Mouse (Mus musculus) ZHBTc4 (cell line): ENCODE data around the gene Fthl17d.
A peak's percentile ranks its signal among the peaks of the same experiment; 100 is the strongest.
"Not testable (repeated sequence)": the region's sequence is repeated elsewhere in the genome, so short reads cannot be mapped to it uniquely, and the experiment has no call there.

Experiments used
- DNase-seq: peaks from one replicate; pipeline ENCODE4 v3.0.0-alpha.2; 2011; ENCODE audit warnings: low read depth, low spot score

Gene Fthl17d

GRCm38 (mm10) chrX:8986655-8987054 lies at the start of gene Fthl17d:
Gene Fthl17d, minus strand, starts transcription at chrX:8986755.
- not testable (repeated sequence) for DNase-seq

DNA sequence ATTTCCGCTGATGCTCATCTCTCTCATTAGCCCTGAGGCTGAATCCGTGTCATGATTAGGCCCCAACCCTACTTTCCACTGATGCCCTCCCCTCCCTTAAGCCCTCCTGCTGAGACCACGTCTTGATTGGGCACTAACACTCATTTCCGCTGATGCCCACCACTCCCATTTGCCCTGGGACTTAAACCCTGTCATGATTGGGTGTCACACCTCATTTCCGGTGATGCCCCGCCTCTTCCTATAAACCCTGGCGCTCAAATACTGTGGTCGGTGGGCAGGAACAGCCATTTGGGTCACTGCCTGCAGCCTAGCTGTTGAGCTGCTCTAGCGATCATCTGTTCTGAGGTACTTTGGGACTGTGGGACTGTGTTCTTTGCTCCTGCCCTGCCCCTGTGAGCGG lies 46.6 kb upstream of the Fthl17d start, which contains the start of gene Fthl17e:
Gene Fthl17e (plus strand): TSS at position 301 of the 400 bp plus-strand sequence.
- not testable (repeated sequence) for DNase-seq

- DNase-seq: no peak
These were observed 32.9 kb upstream of the Fthl17d start for GRCm38 (mm10) chrX:9019481-9019880.

GRCm38 (mm10) chrX:9016079-9016478 lies 29.5 kb upstream of the Fthl17d start:
- DNase-seq: no peak

- not testable (repeated sequence) for DNase-seq
These were observed 10.1 kb downstream of the Fthl17d start, which contains the start of gene Fthl17c for GRCm38 (mm10) chrX:8976459-8976858. Gene Fthl17c, minus strand, starts transcription at chrX:8976559.

DNA sequence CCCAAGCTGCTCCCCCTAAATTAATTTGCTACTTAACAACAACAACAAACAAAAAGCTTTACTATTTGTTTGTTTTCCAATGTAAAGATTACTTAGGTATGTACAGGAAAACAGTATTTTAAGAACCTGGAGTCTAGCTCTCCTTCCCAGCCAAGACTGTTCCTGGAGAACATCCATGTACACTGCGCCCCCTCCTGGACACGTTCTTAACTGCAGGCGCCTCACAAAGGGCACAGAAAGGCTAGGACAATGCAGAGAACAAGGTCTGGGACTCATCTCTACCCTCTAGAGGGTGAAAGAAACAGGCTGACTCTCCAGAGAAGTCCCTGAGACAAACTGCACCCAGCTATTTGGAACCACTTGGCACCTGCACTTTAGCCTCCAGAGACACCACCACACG lies 21.9 kb downstream of the Fthl17d start:
- peak; percentile 20 for DNase-seq

DNA sequence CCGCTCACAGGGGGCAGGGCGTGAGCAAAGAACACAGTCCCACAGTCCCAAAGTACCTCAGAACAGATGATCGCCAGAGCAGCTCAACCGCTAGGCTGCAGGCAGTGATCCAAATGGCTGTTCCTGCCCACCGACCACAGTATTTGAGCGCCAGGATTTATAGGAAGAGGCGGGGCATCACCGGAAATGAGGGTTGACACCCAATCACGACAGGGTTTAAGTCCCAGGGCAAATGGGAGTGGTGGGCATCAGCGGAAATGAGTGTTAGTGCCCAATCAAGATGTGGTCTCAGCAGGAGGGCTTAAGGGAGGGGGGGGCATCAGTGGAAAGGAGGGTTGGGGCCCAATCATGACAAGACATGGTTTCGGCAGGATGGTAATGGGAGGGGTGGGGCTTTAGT lies 23.7 kb downstream of the Fthl17d start, which contains the start of gene Fthl17b:
Gene Fthl17b (minus strand): TSS at position 101 of the 400 bp plus-strand sequence.
- not testable (repeated sequence) for DNase-seq

DNA sequence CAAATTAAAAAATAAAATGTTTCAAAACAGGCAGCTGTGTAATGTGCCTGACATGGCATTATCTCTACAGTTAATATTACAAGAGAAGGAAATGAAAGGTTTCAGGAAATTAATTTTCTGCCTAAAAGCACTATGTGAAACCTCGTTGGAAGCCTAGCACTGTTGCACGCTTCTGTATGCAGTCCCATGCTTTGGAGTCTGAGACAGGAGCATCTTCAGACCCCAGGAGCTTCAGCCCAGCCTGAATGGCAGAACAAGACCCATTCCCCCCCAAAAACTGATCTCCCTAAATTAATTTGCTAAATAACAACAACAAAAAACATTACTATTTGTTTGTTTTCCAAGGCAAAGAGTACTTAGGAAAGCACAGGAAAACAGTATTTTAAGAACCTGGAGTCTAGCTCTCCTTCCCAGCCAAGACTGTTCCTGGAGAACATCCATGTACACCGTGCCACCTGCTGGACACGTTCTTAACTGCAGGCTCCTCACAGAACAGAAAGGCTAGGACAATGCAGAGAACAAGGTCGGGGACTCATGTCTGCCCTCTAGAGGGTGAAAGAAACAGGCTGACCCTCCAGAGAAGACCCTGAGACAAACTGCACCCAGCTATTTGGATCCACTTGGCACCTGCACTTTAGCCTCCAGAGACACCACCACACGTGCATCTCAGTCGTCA lies 38.3 kb downstream of the Fthl17d start:
- peak; percentile 78 for DNase-seq

DNA sequence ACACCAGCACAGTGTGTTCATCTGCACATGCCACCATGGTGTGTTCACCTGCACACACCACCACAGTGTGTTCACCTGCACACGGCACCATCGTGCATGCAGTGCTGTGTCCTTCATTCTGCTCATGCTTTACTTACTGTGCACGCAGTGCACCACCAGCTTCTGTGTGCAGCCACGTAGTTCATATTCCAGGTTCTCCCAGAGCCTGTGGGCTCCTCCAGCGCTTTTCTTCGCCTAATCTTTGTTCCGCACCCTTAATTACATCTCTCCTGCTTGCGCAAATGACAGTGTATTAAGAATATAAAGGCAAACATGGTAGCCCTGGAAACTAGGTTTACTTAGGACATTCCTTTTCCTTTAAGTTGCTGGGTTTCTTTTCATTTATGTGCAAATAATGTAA lies 42.5 kb downstream of the Fthl17d start:
- DNase-seq: no peak
